Mouse (Mus musculus): Measurements from ENCODE around the gene Hapln4. TPM values are rescaled to one million over a fixed set of nuclear protein-coding genes. Genes with fewer than 3 reads are reported as not detected.

Gene Hapln4
- total RNA-seq, 2 experiments from 2014 or later = 6.8 to 7.7 TPM

DNA sequence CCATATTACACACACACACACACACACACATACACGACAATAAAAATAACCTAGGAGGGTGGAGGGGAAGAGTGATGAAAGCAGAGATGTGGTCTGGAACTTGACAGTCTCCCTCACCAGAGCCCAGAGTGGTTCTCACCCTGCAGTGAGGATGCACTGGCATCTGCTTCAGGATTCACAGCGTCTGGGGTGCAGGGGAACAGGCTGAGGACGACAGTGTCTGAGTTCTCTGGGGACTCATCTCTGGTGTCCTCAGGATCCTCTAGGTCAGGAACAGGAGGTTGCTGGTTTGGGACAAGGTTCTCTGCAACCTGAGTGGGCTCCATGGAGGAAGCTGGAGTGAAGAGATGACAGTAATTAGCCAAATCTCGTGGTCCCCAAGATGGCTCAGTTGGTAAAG lies 54.6 kb downstream of the Hapln4 start:
- DNase-seq (ENCODE audit: low spot score in 2 of 2) = no peak

DNA sequence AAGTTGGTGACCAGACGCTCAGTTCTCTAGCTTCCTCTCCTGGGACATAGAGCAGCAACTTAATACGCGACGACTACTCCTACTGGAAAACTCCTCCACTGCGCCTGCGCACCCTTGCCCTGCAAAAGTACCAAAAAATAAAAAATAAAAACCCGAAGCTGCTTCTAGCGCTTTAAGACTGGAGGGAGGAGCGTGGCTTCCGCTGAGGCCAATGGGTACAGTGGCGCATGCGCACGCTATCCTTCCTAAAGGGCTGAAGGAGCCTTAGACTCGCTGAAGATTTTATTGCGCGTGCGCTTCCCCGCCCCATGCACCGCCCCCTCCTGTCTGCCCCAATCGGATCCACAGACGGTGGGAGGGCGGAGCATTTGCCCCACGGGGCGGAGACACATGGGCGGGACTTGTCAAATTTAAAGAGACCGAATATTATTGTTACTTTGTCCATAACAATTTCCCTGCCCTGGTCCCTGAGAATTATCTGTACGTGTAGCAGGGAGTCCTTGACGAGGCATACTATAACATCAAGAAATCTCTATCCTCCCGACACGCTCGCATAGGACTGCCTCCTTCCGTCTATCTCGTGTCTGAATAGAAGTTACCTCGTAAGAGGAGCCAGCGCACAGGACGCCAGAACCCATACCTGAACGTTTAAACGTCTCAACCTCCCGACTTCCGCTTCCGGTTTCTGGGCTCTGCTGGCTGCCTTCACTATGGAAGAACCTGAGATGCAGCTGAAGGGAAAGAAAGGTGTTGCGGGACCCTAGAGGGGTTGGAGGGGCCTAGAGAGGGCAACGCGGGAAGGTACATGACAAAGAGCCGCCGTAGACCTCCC lies 56.0 kb downstream of the Hapln4 start, which contains the start of the genes Rfxank, Borcs8 and Mef2b:
TSS of gene Rfxank (minus strand) at position 129 of the 832 bp plus-strand sequence.
TSS of gene Borcs8 (plus strand) at position 474 of the 832 bp plus-strand sequence.
TSS of gene Mef2b (plus strand) at position 686 of the 832 bp plus-strand sequence.
- peak; percentile 97 to 98 for DNase-seq (ENCODE audit: low spot score in 2 of 2)

DNA sequence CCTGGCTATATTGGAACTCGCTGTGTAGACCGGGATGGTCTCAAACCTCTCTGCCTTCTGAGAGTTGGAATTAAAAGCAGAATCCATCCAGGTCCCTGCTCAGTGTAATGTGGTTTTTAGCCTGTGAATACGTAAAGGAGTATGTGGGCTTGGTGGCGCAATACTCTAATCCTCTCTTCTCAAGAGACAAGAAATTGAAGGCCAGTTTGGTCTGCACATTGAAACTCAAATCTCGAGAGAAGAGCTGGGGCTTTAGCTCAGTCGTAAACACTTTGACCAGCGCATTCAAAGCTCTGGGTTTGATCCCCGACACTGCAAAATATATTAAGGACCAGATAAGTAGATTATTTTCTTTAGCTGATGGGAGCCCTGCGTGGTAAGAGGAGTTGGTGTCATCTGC lies 56.7 kb downstream of the Hapln4 start:
- DNase-seq (ENCODE audit: low spot score in 2 of 2) = no peak

Small RNAs within 50 kb of the gene (microRNA-seq; reads per million reads assigned to microRNA genes)
- gene Mir7066 = 9.2 to 18.0 reads per million in 2 experiments

Other genes with a start within 250 kb of the Hapln4 start
- 1 to 10 TPM; 2.5 to 2.8 TPM for gene Cilp2, start 195.8 kb upstream of the Hapln4 start, total RNA-seq (2021)
- under 1 TPM; 0.49 to 0.62 TPM for gene Tssk6, start 181.3 kb upstream of the Hapln4 start, total RNA-seq (2021)
- 100 to 1,000 TPM; 137 to 147 TPM for gene Ndufa13, start 180.9 kb upstream of the Hapln4 start, total RNA-seq (2021)
- gene Yjefn3, start 180.7 kb upstream of the Hapln4 start, total RNA-seq (2021) = 10 to 100 TPM; 11.8 to 14.1 TPM
- 10 to 100 TPM; 40.9 to 43.3 TPM for gene Gatad2a, start 87.1 kb upstream of the Hapln4 start, total RNA-seq (2021)
- gene Mau2, start 40.7 kb upstream of the Hapln4 start, total RNA-seq (2021) = 10 to 100 TPM; 73.4 to 74.8 TPM
- 10 to 100 TPM; 50.0 to 54.7 TPM for gene Sugp1, start 40.6 kb upstream of the Hapln4 start, total RNA-seq (2021)
- gene Tm6sf2, start 10.5 kb upstream of the Hapln4 start, total RNA-seq (2021) = 1 to 10 TPM; 1.3 to 2.5 TPM
- gene Ncan, start 37.4 kb downstream of the Hapln4 start, total RNA-seq (2021) = 100 to 1,000 TPM; 575 to 578 TPM
- 10 to 100 TPM; 36.1 to 41.7 TPM for gene Nr2c2ap, start 47.9 kb downstream of the Hapln4 start, total RNA-seq (2021)
- gene Rfxank, start 55.7 kb downstream of the Hapln4 start, total RNA-seq (2021) = 10 to 100 TPM; 10.5 to 12.0 TPM
- gene Borcs8, start 56.0 kb downstream of the Hapln4 start, total RNA-seq (2021) = 10 to 100 TPM; 39.9 to 46.5 TPM
- under 1 TPM; 0.57 to 0.67 TPM for gene Mef2b, start 56.3 kb downstream of the Hapln4 start, total RNA-seq (2021)
- 10 to 100 TPM; 52.3 to 54.7 TPM for gene Tmem161a, start 88.9 kb downstream of the Hapln4 start, total RNA-seq (2021)
- 10 to 100 TPM; 27.9 to 28.8 TPM for gene Slc25a42, start 128.8 kb downstream of the Hapln4 start, total RNA-seq (2021)
- gene Sugp2, start 150.8 kb downstream of the Hapln4 start, total RNA-seq (2021) = 100 to 1,000 TPM; 128 to 138 TPM
- gene Armc6, start 151.0 kb downstream of the Hapln4 start, total RNA-seq (2021) = 10 to 100 TPM; 88.5 to 90.7 TPM
- gene Homer3, start 199.4 kb downstream of the Hapln4 start, total RNA-seq (2021) = 10 to 100 TPM; 45.7 to 47.0 TPM
- gene Ddx49, start 219.0 kb downstream of the Hapln4 start, total RNA-seq (2021) = 10 to 100 TPM; 49.0 to 53.0 TPM
- 100 to 1,000 TPM; 122 to 145 TPM for gene Cope, start 219.1 kb downstream of the Hapln4 start, total RNA-seq (2021)
- 10 to 100 TPM; 94.6 to 99.0 TPM for gene Cers1, start 232.3 kb downstream of the Hapln4 start, total RNA-seq (2021)
- gene Gdf1, start 246.4 kb downstream of the Hapln4 start, total RNA-seq (2021) = 10 to 100 TPM; 13.2 to 23.5 TPM